Mouse (Mus musculus): ENCODE results near the gene Fam13a.

The Fam13a gene

GRCm38 (mm10) chr6:59024164-59024724, at the start of gene Fam13a:
TSS of gene Fam13a (minus strand) at chr6:59024549.
- peak; percentile 48 for DNase-seq

DNA sequence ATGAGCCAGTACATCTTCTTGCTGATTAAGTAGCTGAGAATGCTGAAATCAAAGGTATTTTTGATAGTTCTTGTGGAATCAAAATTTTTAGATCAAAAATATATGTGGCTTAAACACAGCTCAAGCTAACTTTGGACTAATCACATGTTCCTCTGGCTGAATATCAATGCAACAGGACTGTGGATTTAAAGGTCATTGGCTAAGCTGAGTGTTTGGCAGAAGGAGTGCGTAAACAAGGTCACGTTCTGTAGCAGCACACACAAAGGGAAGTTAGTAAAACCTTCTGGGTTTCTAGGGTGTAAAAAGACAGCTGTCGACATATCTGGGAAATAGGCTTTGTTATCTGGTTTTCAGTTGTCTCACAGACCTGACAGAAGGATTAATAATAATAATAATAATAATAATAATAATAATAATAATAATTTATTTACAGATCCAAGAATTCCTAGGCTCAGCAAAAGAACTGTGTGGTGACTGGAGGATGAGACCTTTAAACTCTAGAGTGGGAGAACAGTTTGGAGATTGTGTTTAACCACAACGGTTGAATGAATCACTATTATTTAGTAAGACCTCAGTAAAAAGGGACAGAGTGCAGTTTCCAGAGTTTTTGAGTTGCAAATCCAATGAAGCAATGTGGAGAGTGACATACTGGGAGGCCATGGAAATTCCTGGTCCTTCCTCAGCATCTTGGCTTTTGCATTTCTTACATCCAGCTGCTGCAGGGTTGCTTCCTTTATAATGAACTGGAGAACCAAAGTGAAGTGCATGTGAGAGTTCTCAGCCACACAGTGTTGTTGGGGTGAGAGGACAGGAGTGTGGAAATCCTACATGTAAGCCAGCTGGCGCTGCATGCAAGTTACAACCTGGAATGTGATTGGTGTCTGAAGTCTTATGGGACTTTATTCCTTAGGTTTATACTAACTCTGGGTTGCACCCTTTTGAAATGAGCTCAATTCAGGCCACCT, 48.0 kb upstream of the Fam13a start:
- no peak for DNase-seq

DNA sequence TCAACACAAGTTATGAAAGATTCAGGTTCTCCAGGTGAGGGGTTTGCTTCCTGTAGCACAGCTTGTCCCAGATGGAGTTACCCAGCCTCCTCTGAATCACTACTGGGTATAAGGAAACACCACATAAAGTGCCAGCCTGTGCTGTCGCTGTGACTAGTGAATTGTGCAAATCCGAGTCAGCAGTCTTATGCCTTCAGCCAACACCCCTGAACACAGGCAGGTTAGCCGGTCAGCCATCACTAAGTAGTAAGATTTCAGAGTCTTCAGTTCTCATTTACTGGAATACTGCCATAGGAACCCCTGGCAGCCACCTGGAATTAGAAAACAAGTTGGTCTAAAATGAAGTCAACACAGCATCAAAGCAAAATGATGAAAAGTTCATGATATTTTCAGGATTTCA, 47.3 kb upstream of the Fam13a start:
- no peak for DNase-seq

- DNase-seq, result no peak
Observed at GRCm38 (mm10) chr6:59068187-59068586, 43.8 kb upstream of the Fam13a start.

- DNase-seq, result no peak
Observed at GRCm38 (mm10) chr6:59064440-59064839, 40.1 kb upstream of the Fam13a start.

DNA sequence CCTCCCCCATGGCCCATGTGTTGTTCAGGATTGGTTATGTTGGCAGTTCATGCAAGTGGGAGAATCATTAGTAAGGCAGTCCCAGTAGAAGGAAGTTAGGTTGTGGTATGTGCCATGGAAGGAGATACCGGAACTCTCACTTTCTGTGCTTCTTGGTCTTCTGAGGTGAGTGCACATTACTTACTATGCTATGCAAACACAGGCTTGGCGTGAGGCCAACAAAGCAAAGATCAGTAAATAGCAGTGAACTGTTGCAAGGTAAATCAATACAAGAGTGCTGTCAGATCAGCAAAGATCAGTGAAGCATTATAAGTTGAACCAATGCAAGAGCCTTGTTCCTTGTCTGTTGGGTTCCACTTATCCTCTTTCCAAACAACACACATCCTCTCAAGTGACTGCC, 28.9 kb upstream of the Fam13a start:
- DNase-seq, result no peak

GRCm38 (mm10) chr6:59039719-59040118, 15.4 kb upstream of the Fam13a start:
- no peak for DNase-seq

DNA sequence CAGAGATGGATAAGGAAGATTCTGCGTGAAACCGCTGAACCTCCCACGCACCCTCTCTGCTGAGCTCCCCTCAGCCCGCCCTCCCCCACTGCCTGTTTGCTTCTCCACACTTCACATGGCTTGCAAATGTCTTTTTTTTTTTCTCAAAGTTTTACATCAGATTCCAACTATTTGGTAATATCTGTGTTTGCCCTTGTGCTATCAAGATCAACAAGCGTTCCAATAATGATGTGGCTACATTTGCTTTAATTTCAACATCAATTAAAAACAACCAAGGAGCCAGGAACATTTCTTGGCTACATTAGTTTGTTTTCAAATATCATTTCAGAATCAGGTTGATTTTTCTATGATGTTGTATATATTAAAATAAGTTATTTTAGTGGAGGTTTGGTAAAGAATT, 8.4 kb upstream of the Fam13a start:
- no peak for DNase-seq

- no peak for DNase-seq
Observed at GRCm38 (mm10) chr6:59031539-59031938, 7.2 kb upstream of the Fam13a start.

DNA sequence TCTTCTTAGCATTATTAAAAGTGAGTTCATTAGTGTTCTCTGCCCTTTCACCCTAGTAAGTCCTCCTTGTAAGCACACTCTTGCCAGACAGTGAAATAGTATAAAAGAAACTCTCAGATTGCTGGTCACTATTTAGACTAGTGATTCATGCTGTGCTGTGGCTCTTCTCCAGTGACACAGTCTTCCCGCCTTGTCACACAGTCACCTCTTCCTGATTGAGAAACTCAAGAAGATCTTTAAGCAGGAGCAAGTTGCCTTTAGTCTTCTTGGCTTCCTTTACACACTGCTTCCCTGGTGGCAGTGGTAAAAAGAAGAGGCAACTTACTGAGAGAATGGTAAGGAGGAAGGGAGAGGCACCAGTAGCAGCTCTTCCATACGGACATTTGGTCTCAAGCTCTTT, 6.3 kb upstream of the Fam13a start:
- no peak for DNase-seq

- DNase-seq, result no peak
Observed at GRCm38 (mm10) chr6:59030037-59030436, 5.7 kb upstream of the Fam13a start.

- DNase-seq, result no peak
Observed at GRCm38 (mm10) chr6:59028871-59029270, 4.5 kb upstream of the Fam13a start.

- no peak for DNase-seq
Observed at GRCm38 (mm10) chr6:59024806-59025205, 457 bp upstream of the Fam13a start.

DNA sequence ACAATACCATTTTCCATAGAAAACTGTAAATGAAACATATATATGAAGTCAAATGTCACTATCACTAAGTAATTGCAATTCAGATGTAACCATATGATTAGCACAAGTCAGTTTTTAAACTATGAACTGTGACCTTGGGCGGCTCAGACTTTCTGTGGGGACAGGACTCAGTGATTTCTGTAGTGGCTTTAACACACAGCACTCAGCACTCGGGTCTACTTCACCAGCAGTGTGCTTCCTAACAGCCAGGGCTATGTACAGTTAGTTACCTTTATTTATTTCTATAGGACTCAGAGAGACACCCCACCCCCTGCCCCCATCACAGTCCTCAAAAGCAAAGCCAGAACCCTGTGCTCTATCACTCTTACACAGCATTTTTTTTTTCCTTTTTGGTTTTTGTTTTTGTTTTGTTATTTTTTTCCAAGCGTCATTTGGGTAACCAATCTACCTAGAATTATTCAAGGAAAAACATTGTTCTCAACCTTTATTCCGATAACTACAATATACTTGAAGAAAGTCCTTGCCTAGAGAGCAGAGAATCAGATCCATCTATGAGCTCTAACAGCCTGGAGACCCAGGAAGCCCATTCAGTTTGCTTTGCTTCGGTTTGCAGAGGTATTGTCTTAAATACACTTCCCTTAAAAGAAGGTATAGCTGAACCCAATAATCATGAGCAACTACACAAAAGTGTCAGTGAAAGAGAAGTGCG, 740 bp downstream of the Fam13a start:
- no peak for DNase-seq

- no peak for DNase-seq
Observed at GRCm38 (mm10) chr6:59022621-59023020, 1.7 kb downstream of the Fam13a start.

DNA sequence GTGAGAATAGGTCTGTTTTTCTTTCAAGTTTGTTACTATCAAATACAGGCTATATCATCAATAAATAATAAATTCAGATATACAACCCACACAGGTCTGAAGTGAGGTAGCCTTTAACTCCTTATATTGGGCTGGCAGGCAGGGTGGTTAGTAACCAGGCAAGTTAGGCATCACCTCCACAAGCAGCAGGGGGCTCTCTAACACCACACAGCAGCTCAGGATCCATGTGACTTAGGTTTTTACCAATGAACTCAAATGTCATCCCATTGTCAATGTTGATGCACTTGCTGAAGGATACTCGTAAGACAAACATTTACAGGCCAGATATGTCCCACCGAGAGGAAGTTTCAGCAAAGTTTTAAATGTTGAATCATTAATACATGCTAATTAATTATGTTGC, 4.0 kb downstream of the Fam13a start:
- DNase-seq, result peak; percentile 36

DNA sequence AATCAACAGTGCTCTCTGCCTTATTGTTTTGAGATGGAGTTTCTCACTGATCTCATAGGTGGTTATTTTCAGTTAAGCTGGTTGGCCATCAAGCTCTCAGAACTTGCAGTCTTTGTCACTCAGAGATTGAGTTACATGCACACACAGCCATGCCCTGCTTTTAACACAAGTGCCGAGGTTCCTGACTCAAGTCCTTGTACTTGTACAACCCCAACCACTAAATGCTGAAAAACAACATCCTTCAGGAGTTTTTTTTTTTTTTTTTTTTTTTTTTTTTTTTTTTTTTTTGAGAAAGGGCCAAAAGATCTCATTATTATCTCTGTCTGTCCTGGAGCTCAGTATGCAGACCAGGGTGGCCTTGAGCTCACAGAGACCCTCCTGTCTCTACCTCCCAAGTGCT, 4.5 kb downstream of the Fam13a start:
- no peak for DNase-seq

DNA sequence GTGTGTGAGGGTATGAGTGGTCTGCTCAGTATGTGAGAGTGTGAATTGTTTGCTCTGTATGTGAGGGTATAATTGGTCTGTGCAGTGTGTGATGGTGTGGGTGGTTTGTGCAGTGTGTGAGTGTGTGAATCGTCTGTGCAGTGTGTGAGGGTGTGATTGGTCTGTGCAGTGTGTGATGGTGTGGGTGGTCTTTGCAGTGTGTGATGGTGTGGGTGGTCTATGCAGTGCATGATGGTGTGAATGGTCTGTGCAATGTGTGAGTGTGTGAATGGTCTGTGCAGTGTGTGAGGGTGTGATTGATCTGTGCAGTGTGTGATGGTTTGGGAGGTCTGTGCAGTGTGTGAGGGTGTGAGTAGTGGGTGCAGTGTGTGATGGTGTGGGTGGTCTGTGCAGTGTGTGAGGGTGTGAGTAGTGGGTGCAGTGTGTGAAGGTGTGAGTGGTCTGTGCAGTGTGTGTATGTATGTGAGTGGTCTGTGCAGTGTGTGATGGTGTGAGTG, 8.0 kb downstream of the Fam13a start:
- DNase-seq, result no peak

- no peak for DNase-seq
Observed at GRCm38 (mm10) chr6:59014760-59015159, 9.6 kb downstream of the Fam13a start.

DNA sequence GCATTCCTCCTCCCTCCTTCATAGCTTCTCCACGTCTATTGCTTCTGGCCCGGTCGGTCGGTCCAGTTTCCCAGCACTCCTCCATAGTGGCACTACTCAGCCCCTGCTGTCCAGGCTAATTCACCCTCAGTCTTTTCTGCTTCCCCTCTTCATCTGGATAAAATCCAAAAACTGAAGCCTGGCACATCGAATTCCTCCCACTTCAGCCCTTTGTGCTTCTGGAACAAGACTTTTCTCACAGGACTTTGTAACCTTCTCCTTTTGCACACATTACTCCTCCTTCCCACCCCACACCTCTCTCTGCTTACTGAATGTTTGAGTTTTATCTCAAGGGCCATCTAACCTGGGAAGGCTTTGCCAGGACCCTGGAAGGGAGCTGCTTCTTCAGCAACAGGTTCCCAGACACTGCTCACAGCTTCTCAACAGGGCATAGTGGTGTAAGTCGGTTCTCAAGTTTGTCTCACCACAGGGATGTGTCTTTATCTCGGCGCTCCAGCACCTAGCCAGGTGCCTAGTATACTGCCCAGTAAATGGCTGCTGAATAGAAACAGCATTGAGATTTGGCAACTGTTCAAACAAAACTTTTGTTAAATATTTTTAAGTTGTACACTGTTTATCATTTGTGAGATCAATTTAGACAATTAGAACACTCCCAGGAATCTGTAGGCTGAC, 10.1 kb downstream of the Fam13a start:
- no peak for DNase-seq

DNA sequence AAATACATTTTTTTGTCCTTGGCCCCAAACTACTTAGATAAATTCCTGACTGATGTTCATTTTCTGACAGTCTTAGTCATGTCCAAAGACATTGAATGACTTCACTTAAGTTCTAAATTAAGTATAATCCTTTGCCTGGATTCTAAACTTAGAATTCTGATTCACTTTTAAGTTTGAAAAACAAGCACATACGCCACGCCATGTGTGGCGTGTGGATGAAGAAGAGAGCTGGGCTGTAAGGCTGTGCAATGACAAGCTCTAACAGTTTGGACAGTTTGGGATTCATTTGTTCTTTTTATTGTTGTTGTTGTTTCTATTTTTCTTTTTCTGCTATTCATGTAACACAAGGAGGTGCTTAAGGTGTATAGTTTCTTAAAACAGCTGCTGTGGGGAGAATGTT, 13.6 kb downstream of the Fam13a start:
- DNase-seq, result no peak

DNA sequence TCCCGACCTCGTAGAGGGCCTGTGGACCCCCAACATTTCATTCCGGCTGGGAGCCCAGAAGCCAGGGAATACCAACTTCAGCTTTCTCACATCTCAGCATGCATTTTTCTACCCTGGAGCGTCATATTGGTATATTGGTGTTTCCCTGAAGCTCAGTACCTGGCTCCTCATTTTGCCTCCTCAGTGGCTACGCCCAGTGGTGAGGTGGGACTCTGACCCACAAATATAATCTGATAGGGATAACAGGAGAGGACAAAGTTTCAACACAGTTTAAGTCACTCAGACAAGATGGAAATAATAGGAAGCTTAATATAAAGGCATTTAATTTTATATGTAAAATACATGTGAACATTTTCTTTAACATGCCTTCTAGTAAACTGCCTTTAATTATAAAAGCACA, 19.7 kb downstream of the Fam13a start:
- no peak for DNase-seq

GRCm38 (mm10) chr6:58999044-58999453, 25.3 kb downstream of the Fam13a start:
- DNase-seq, result no peak

Data from thymus, postnatal 25 days (tissue).